Mouse (Mus musculus) bone marrow macrophage, adult 2 months (primary cell): ENCODE measurements around the gene Srp68. TPM values are rescaled to one million over a fixed set of nuclear protein-coding genes. Genes with fewer than 3 reads are reported as not detected.

ENCODE experiments used
- H3K27ac ChIP-seq: 2 replicates; pipeline ENCODE4 v1.5.1; 2012; ENCODE audit warnings: low read depth, low read length; ENCODE audit not compliant: insufficient read depth
- H3K4me1 ChIP-seq: 2 replicates; pipeline ENCODE4 v1.6.1; 2012; ENCODE audit warnings: low read length; ENCODE audit not compliant: control insufficient read depth, insufficient read depth
- H3K4me3 ChIP-seq: 2 replicates; pipeline ENCODE4 v1.5.1; 2012; ENCODE audit warnings: mild to moderate bottlenecking, low read length, moderate library complexity; ENCODE audit not compliant: insufficient read depth
- CTCF ChIP-seq: IDR thresholded peaks from 2 replicates; pipeline ENCODE4 v1.5.1; 2012; ENCODE audit warnings: low read depth, mild to moderate bottlenecking, low read length, moderate library complexity
- POLR2A ChIP-seq: IDR thresholded peaks from 2 replicates; pipeline ENCODE4 v1.6.1; 2012; ENCODE audit warnings: mild to moderate bottlenecking, low read depth, low read length, borderline replicate concordance
- polyA plus RNA-seq: library from polyadenylated mRNA; stranded (reverse); fragments of >200 nt; gene quantifications from 2 replicates; pipeline ENCODE4 v1.2.4, GENCODE M21; 2012; ENCODE audit not compliant: missing spikeins, insufficient read depth, insufficient read length

Gene Srp68
- polyA plus RNA-seq, 1 experiment, result 43.7 TPM

- Histone ChIP-seq H3K4me1 (peaks cover 23% of the 10 kb centered on the region), H3K4me3 (no peak overlapping the region), H3K27ac (no peak overlapping the region)
- TF ChIP-seq CTCF (no peak), POLR2A (no peak)
Observed at GRCm38 (mm10) chr11:116196336-116196735, 77.7 kb downstream of the Srp68 start.

GRCm38 (mm10) chr11:116195252-116195651 lies 78.8 kb downstream of the Srp68 start:
- H3K4me3 ChIP-seq, result peak overlapping the region; percentile 13; the same call in 1 of the 2 replicates

More at GRCm38 (mm10) chr11:116195252-116195651, 78.8 kb downstream of the Srp68 start:
- H3K4me1 ChIP-seq, result peaks cover 23% of the 10 kb centered on the region
- TF ChIP-seq POLR2A (no peak), CTCF (no peak)
- peak overlapping the region; percentile 39 for H3K27ac ChIP-seq

Other genes with a start within 250 kb of the Srp68 start
- 431 and 432 TPM in 2 replicates for gene H3f3b, start 246.3 kb downstream of the Srp68 start, polyA plus RNA-seq
- gene Unk, start 243.9 kb downstream of the Srp68 start, polyA plus RNA-seq, result 24.9 and 28.1 TPM in 2 replicates
- 23.2 and 32.3 TPM in 2 replicates for gene Unc13d, start 196.3 kb downstream of the Srp68 start, polyA plus RNA-seq
- 134 and 155 TPM in 2 replicates for gene Wbp2, start 187.2 kb downstream of the Srp68 start, polyA plus RNA-seq
- 32.1 and 38.5 TPM in 2 replicates for gene Trim47, start 147.0 kb downstream of the Srp68 start, polyA plus RNA-seq
- 22.4 and 23.4 TPM in 2 replicates for gene Trim65, start 143.1 kb downstream of the Srp68 start, polyA plus RNA-seq
- gene Mrpl38, start 135.3 kb downstream of the Srp68 start, polyA plus RNA-seq, result 19.2 and 31.8 TPM in 2 replicates
- 21.1 and 26.4 TPM in 2 replicates for gene Fbf1, start 106.1 kb downstream of the Srp68 start, polyA plus RNA-seq
- 70.4 TPM in 2 replicates for gene Ten1, start 75.4 kb downstream of the Srp68 start, polyA plus RNA-seq
- 47.0 and 47.6 TPM in 2 replicates for gene Acox1, start 75.2 kb downstream of the Srp68 start, polyA plus RNA-seq
- gene Evpl, start 36.1 kb downstream of the Srp68 start, polyA plus RNA-seq, result not detected in 2 replicates
- gene Galr2, start 6.7 kb upstream of the Srp68 start, polyA plus RNA-seq, result 0.41 TPM in 1 of 2 replicates, not detected in the other
- 71.8 and 88.2 TPM in 2 replicates for gene Exoc7, start 33.0 kb upstream of the Srp68 start, polyA plus RNA-seq
- not detected in 2 replicates for gene Foxj1, start 61.2 kb upstream of the Srp68 start, polyA plus RNA-seq
- gene Rnf157, start 138.8 kb upstream of the Srp68 start, polyA plus RNA-seq, result 12.3 and 12.4 TPM in 2 replicates
- 123 and 152 TPM in 2 replicates for gene Ubald2, start 159.9 kb upstream of the Srp68 start, polyA plus RNA-seq
- not detected in 2 replicates for gene Qrich2, start 192.0 kb upstream of the Srp68 start, polyA plus RNA-seq
- gene Prpsap1, start 220.0 kb upstream of the Srp68 start, polyA plus RNA-seq, result 50.8 and 54.5 TPM in 2 replicates